Mouse (Mus musculus) bone marrow macrophage, adult 2 months (primary cell): Measurements from ENCODE around the gene Inpp4a. TPM values are rescaled to one million over a fixed set of nuclear protein-coding genes. Genes with fewer than 3 reads are reported as not detected.

Source experiments
- H3K27ac ChIP-seq: 2 replicates; pipeline ENCODE4 v1.5.1; 2012; ENCODE audit warnings: low read depth, low read length; ENCODE audit not compliant: insufficient read depth
- H3K4me1 ChIP-seq: 2 replicates; pipeline ENCODE4 v1.6.1; 2012; ENCODE audit warnings: low read length; ENCODE audit not compliant: control insufficient read depth, insufficient read depth
- H3K4me3 ChIP-seq: 2 replicates; pipeline ENCODE4 v1.5.1; 2012; ENCODE audit warnings: mild to moderate bottlenecking, low read length, moderate library complexity; ENCODE audit not compliant: insufficient read depth
- CTCF ChIP-seq: IDR thresholded peaks from 2 replicates; pipeline ENCODE4 v1.5.1; 2012; ENCODE audit warnings: low read depth, mild to moderate bottlenecking, low read length, moderate library complexity
- POLR2A ChIP-seq: IDR thresholded peaks from 2 replicates; pipeline ENCODE4 v1.6.1; 2012; ENCODE audit warnings: mild to moderate bottlenecking, low read depth, low read length, borderline replicate concordance
- polyA plus RNA-seq: library from polyadenylated mRNA; stranded (reverse); fragments of >200 nt; gene quantifications from 2 replicates; pipeline ENCODE4 v1.2.4, GENCODE M21; 2012; ENCODE audit not compliant: missing spikeins, insufficient read depth, insufficient read length

Inpp4a gene
- polyA plus RNA-seq, 1 experiment, result 40.7 TPM

GRCm38 (mm10) chr1:37351961-37352360 is 52.3 kb downstream of the Inpp4a start:
- Histone ChIP-seq H3K4me3 (no peak overlapping the region), H3K27ac (no peak overlapping the region), H3K4me1 (peaks cover 10% of the 10 kb centered on the region)
- no peak for TF ChIP-seq CTCF
- no peak for TF ChIP-seq POLR2A

GRCm38 (mm10) chr1:37353456-37353855 is 53.8 kb downstream of the Inpp4a start:
- peaks cover 19% of the 10 kb centered on the region for H3K4me1 ChIP-seq
- H3K4me3 ChIP-seq, result no peak overlapping the region
- no peak overlapping the region for H3K27ac ChIP-seq
- TF ChIP-seq POLR2A (no peak), CTCF (no peak)

- no peak overlapping the region for H3K27ac ChIP-seq
- no peak for TF ChIP-seq POLR2A
- no peak for TF ChIP-seq CTCF
- H3K4me1 ChIP-seq, result peaks cover 19% of the 10 kb centered on the region
- H3K4me3 ChIP-seq, result no peak overlapping the region
Measured at GRCm38 (mm10) chr1:37355492-37355891, 55.8 kb downstream of the Inpp4a start.

- Histone ChIP-seq H3K27ac (no peak overlapping the region), H3K4me1 (peaks cover 19% of the 10 kb centered on the region), H3K4me3 (no peak overlapping the region)
- no peak for TF ChIP-seq CTCF
Measured at GRCm38 (mm10) chr1:37356305-37356704, 56.6 kb downstream of the Inpp4a start.

GRCm38 (mm10) chr1:37357173-37357572 is 57.5 kb downstream of the Inpp4a start:
- Histone ChIP-seq H3K4me1 (peaks cover 19% of the 10 kb centered on the region), H3K4me3 (no peak overlapping the region), H3K27ac (peak overlapping the region; percentile 51)
- TF ChIP-seq CTCF, result no peak
- no peak for TF ChIP-seq POLR2A

- TF ChIP-seq CTCF (no peak), POLR2A (no peak)
- peaks cover 19% of the 10 kb centered on the region for H3K4me1 ChIP-seq
- H3K4me3 ChIP-seq, result no peak overlapping the region
- H3K27ac ChIP-seq, result no peak overlapping the region
Measured at GRCm38 (mm10) chr1:37358621-37359020, 59.0 kb downstream of the Inpp4a start.

- H3K4me1 ChIP-seq, result peaks cover 19% of the 10 kb centered on the region
- no peak overlapping the region for H3K4me3 ChIP-seq
- H3K27ac ChIP-seq, result no peak overlapping the region
- TF ChIP-seq CTCF (no peak), POLR2A (no peak)
Measured at GRCm38 (mm10) chr1:37359395-37360092, 59.9 kb downstream of the Inpp4a start.

- peaks cover 19% of the 10 kb centered on the region for H3K4me1 ChIP-seq
- TF ChIP-seq CTCF, result no peak
- no peak for TF ChIP-seq POLR2A
- H3K27ac ChIP-seq, result no peak overlapping the region
- no peak overlapping the region for H3K4me3 ChIP-seq
Measured at GRCm38 (mm10) chr1:37360781-37361180, 61.1 kb downstream of the Inpp4a start.

GRCm38 (mm10) chr1:37362721-37363120 is 63.1 kb downstream of the Inpp4a start:
- H3K4me3 ChIP-seq, result no peak overlapping the region

GRCm38 (mm10) chr1:37368125-37368524 is 68.5 kb downstream of the Inpp4a start:
- Histone ChIP-seq H3K27ac (no peak overlapping the region), H3K4me1 (no peaks in the 10 kb centered on the region), H3K4me3 (no peak overlapping the region)
- TF ChIP-seq POLR2A (no peak), CTCF (no peak)

More at GRCm38 (mm10) chr1:37362721-37363120, 63.1 kb downstream of the Inpp4a start:
- H3K4me1 ChIP-seq, result peaks cover 3% of the 10 kb centered on the region; the same call in 1 of the 2 replicates
- TF ChIP-seq POLR2A (no peak), CTCF (no peak)
- no peak overlapping the region for H3K27ac ChIP-seq
